Mouse (Mus musculus): Measurements from ENCODE around the gene Pappa. TPM values are rescaled to one million over a fixed set of nuclear protein-coding genes. Genes with fewer than 3 reads are reported as not detected.

Gene Pappa
- polyA plus RNA-seq, 1 experiment from 2014 or later, result 0.80 TPM

GRCm38 (mm10) chr4:65174505-65174904 is 50.5 kb downstream of the Pappa start:
- H3K9ac ChIP-seq, result no peak overlapping the region
- peaks cover 6% of the 10 kb centered on the region; the same call in 1 of the 2 replicates for H3K4me1 ChIP-seq
- no peak for ATAC-seq (ENCODE audit: extremely low read depth, insufficient number of reproducible peaks, low FRiP score, low TSS enrichment)
- 71% methylated on average over 3 of the region's 3 CpGs for WGBS
- H3K36me3 ChIP-seq, result no peaks in the 10 kb centered on the region
- H3K27me3 ChIP-seq (replicated peaks), result no peaks in the 10 kb centered on the region
- H3K9me3 ChIP-seq, result no peaks in the 10 kb centered on the region
- no peak overlapping the region for H3K4me3 ChIP-seq
- no peak overlapping the region for H3K4me2 ChIP-seq
- H3K27ac ChIP-seq (replicated peaks), result no peak overlapping the region

GRCm38 (mm10) chr4:65178146-65178545 is 54.2 kb downstream of the Pappa start:
- H3K9ac ChIP-seq, result no peak overlapping the region
- 29% methylated on average over 1 of the region's 1 CpGs for WGBS
- no peak overlapping the region for H3K4me3 ChIP-seq
- no peak overlapping the region for H3K4me2 ChIP-seq
- no peaks in the 10 kb centered on the region for H3K36me3 ChIP-seq
- H3K27me3 ChIP-seq (replicated peaks), result no peaks in the 10 kb centered on the region
- no peaks in the 10 kb centered on the region for H3K9me3 ChIP-seq
- H3K4me1 ChIP-seq, result peaks cover 6% of the 10 kb centered on the region; the same call in 1 of the 2 replicates
- H3K27ac ChIP-seq (replicated peaks), result peak overlapping the region; percentile 49
- ATAC-seq (ENCODE audit: extremely low read depth, insufficient number of reproducible peaks, low FRiP score, low TSS enrichment), result no peak

DNA sequence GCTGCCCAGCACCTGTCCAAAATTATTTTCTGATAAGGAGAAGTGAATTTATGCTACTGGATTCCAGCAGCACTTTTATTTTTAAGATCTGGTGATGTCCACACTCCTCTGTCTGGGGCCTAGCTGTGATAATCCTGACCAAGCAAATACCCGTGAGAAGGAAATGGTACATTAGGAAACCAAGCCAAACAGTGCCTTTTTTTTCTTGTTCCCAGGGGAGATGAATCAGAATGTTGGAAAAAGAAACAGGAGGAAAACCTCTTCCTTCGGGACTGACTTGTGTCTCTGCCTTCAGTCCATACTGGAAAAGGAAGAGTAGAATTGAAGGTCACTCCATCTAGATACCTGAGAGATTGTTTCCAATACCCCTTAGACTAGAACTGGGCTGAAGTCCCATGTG is 63.3 kb downstream of the Pappa start:
- H3K27me3 ChIP-seq (replicated peaks), result no peaks in the 10 kb centered on the region
- H3K36me3 ChIP-seq, result no peaks in the 10 kb centered on the region
- no peak overlapping the region for H3K9ac ChIP-seq
- ATAC-seq (ENCODE audit: extremely low read depth, insufficient number of reproducible peaks, low FRiP score, low TSS enrichment), result no peak
- H3K27ac ChIP-seq (replicated peaks), result no peak overlapping the region
- WGBS, result 35% methylated on average over 2 of the region's 2 CpGs
- no peak overlapping the region for H3K4me2 ChIP-seq
- no peaks in the 10 kb centered on the region for H3K9me3 ChIP-seq
- H3K4me3 ChIP-seq, result no peak overlapping the region
- peaks cover 4% of the 10 kb centered on the region for H3K4me1 ChIP-seq

DNA sequence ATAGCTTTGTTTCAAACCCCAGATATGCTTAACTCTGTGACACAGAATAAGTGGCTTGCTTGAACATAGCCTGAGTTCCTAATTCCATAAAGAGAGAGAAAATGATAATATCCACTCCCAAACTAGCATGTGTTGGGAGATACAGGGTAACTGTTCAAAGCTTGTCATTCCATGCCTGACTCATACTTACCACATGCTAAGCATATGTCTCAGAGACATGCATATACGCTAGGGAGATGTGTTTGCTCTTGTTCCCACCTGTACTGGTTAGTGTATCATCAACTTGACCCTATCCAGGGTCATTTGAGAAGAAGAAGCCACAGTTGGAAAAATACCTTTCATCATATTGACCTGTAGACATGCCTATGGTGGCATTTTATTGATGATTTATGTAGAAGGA is 63.7 kb downstream of the Pappa start:
- no peak for ATAC-seq (ENCODE audit: extremely low read depth, insufficient number of reproducible peaks, low FRiP score, low TSS enrichment)
- Histone ChIP-seq H3K27me3 (replicated peaks) (no peaks in the 10 kb centered on the region), H3K4me1 (peaks cover 4% of the 10 kb centered on the region), H3K4me3 (no peak overlapping the region), H3K27ac (replicated peaks) (no peak overlapping the region), H3K36me3 (no peaks in the 10 kb centered on the region), H3K4me2 (no peak overlapping the region), H3K9ac (no peak overlapping the region), H3K9me3 (no peaks in the 10 kb centered on the region)
- 78% methylated on average over 1 of the region's 1 CpGs for WGBS

DNA sequence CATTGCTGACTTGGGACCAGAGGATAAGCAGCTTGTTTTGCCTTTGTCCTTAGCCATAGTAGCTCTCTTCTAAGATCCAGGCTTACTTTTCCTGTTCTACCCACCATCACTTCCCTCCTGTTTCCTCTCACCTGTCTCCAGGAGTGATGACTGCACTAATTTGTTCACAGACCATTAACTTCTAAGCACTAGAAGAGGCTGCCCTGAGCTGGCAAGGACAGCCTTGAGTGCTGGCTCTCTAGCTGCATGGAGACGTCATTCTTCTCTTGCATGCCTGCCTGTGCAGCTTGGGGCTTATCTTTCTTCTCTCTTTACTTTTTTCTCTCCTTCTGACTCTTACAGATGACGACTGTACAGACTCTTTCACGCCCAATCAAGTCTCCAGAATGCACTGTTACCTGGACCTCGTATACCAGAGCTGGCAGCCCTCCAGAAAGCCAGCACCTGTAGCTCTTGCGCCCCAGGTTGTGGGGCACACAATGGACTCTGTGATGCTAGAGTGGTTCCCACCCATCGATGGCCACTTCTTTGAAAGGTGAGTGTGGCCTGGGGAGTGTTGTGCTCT is 65.0 kb downstream of the Pappa start:
- peaks cover 4% of the 10 kb centered on the region for H3K4me1 ChIP-seq
- H3K36me3 ChIP-seq, result no peaks in the 10 kb centered on the region
- 41% methylated on average over 6 of the region's 6 CpGs for WGBS
- ATAC-seq (ENCODE audit: extremely low read depth, insufficient number of reproducible peaks, low FRiP score, low TSS enrichment), result no peak
- no peaks in the 10 kb centered on the region for H3K9me3 ChIP-seq
- no peak overlapping the region for H3K4me2 ChIP-seq
- H3K27me3 ChIP-seq (replicated peaks), result no peaks in the 10 kb centered on the region
- no peak overlapping the region for H3K4me3 ChIP-seq
- no peak overlapping the region for H3K9ac ChIP-seq
- no peak overlapping the region for H3K27ac ChIP-seq (replicated peaks)

DNA sequence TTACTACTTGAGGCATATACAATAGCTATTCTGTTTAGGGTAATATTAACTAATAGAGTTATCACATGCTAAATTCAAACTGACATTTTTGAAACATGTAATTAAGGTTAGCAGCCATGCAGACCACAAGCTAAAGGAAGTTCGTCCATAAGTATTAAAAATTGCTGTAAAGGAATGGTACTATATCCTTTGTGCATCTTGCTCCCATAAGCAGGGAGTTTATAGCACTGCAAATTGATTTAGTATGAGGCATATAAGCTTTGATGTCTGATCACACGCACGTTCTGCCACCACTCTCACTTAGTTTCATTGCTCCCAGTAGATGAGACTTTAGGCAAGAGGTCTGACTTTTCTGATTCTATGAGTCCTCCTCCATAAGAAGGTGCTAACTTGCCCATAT is 68.8 kb downstream of the Pappa start:
- no peak overlapping the region for H3K4me2 ChIP-seq
- no peaks in the 10 kb centered on the region for H3K9me3 ChIP-seq
- ATAC-seq (ENCODE audit: extremely low read depth, insufficient number of reproducible peaks, low FRiP score, low TSS enrichment), result no peak
- H3K36me3 ChIP-seq, result no peaks in the 10 kb centered on the region
- H3K9ac ChIP-seq, result no peak overlapping the region
- WGBS, result 71% methylated on average over 3 of the region's 3 CpGs
- no peak overlapping the region for H3K27ac ChIP-seq (replicated peaks)
- H3K4me1 ChIP-seq, result no peaks in the 10 kb centered on the region
- H3K4me3 ChIP-seq, result no peak overlapping the region
- no peaks in the 10 kb centered on the region for H3K27me3 ChIP-seq (replicated peaks)

GRCm38 (mm10) chr4:65195971-65196370 is 72.0 kb downstream of the Pappa start:
- no peak overlapping the region for H3K27ac ChIP-seq (replicated peaks)
- 70% methylated on average over 1 of the region's 1 CpGs for WGBS
- no peak for ATAC-seq (ENCODE audit: extremely low read depth, insufficient number of reproducible peaks, low FRiP score, low TSS enrichment)
- no peaks in the 10 kb centered on the region for H3K36me3 ChIP-seq
- no peak overlapping the region for H3K4me2 ChIP-seq
- H3K4me1 ChIP-seq, result no peaks in the 10 kb centered on the region
- H3K9ac ChIP-seq, result no peak overlapping the region
- H3K4me3 ChIP-seq, result no peak overlapping the region
- H3K27me3 ChIP-seq (replicated peaks), result no peaks in the 10 kb centered on the region
- no peaks in the 10 kb centered on the region for H3K9me3 ChIP-seq

DNA sequence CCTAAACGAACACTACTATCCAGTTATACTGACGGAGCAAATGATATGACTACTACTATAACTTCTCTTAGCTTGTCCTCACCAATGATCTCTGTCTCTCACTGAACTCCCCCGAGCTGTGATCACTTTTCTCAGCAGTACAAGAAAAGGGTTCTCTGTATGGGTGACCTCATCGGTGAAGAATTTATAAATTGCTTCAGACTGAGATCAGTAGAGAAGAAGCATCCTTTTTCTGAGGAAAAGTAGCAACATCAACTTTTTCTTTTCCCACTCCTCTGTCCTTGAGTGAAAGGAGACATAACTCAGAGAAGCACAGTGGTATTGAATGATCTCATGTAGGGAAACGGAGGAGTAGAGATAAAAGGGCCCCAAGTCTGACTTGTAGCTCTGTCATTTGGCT is 79.7 kb downstream of the Pappa start:
- 50% methylated on average over 5 of the region's 5 CpGs for WGBS
- no peaks in the 10 kb centered on the region for H3K4me1 ChIP-seq
- no peak for ATAC-seq (ENCODE audit: extremely low read depth, insufficient number of reproducible peaks, low FRiP score, low TSS enrichment)
- H3K9ac ChIP-seq, result no peak overlapping the region
- H3K36me3 ChIP-seq, result no peaks in the 10 kb centered on the region
- no peaks in the 10 kb centered on the region for H3K27me3 ChIP-seq (replicated peaks)
- H3K4me3 ChIP-seq, result no peak overlapping the region
- H3K4me2 ChIP-seq, result no peak overlapping the region
- H3K27ac ChIP-seq (replicated peaks), result no peak overlapping the region
- H3K9me3 ChIP-seq, result no peaks in the 10 kb centered on the region

- Histone ChIP-seq H3K36me3 (no peaks in the 10 kb centered on the region), H3K27me3 (replicated peaks) (no peaks in the 10 kb centered on the region), H3K4me2 (no peak overlapping the region), H3K9ac (no peak overlapping the region), H3K4me1 (no peaks in the 10 kb centered on the region), H3K27ac (replicated peaks) (no peak overlapping the region), H3K4me3 (no peak overlapping the region), H3K9me3 (no peaks in the 10 kb centered on the region)
- 70% methylated on average over 2 of the region's 2 CpGs for WGBS
- no peak for ATAC-seq (ENCODE audit: extremely low read depth, insufficient number of reproducible peaks, low FRiP score, low TSS enrichment)
Observed at GRCm38 (mm10) chr4:65205446-65205845, 81.5 kb downstream of the Pappa start.

DNA sequence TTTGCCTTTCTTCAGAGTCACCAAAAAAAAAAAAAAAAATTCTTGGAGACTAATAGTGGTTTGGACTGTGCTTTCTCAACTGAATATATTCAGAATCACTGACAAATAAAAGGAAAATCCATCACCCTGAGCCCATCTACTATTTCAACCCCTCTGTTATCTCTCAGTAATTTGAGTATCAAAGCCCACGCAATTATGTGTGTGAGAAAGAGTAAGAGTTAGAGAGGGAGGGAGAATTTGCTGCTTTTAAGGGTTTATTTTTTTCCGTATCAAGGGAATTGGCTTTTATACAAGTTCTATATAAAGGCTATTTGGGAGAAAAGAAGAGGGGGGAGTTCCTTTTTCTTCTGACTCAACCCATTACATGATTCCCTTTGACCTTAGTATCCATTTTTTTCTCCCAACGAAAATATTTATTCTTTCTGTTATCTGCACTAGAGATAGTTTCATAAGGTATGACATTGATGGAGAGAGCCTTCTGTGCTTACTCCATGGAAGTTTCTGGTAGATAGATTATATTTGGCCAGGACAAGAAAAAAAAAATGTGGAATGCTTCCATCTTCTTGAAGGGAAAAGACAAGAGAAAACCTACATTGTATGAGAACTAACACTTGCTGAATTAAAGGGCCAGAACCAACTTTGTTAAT is 85.5 kb downstream of the Pappa start:
- 44% methylated on average over 3 of the region's 3 CpGs for WGBS
- no peak for ATAC-seq (ENCODE audit: extremely low read depth, insufficient number of reproducible peaks, low FRiP score, low TSS enrichment)

GRCm38 (mm10) chr4:65216682-65217081 is 92.7 kb downstream of the Pappa start:
- Histone ChIP-seq H3K9me3 (no peaks in the 10 kb centered on the region), H3K27ac (replicated peaks) (no peak overlapping the region), H3K27me3 (replicated peaks) (no peaks in the 10 kb centered on the region), H3K9ac (no peak overlapping the region), H3K4me1 (peaks cover 9% of the 10 kb centered on the region), H3K4me2 (no peak overlapping the region), H3K4me3 (no peak overlapping the region), H3K36me3 (no peaks in the 10 kb centered on the region)
- 61% methylated on average over 3 of the region's 3 CpGs for WGBS
- no peak for ATAC-seq (ENCODE audit: extremely low read depth, insufficient number of reproducible peaks, low FRiP score, low TSS enrichment)

More for the DNA sequence above, 85.5 kb downstream of the Pappa start:
- Histone ChIP-seq H3K36me3 (no peaks in the 10 kb centered on the region), H3K4me3 (no peak overlapping the region), H3K27ac (replicated peaks) (peak overlapping the region; percentile 45; the same call in 1 of the 2 replicates), H3K9me3 (no peaks in the 10 kb centered on the region), H3K4me2 (no peak overlapping the region), H3K9ac (no peak overlapping the region), H3K4me1 (no peaks in the 10 kb centered on the region), H3K27me3 (replicated peaks) (no peaks in the 10 kb centered on the region)
